Mouse (Mus musculus) naive thymus-derived CD4-positive, alpha-beta T cell, adult 2 months (primary cell): Measurements from ENCODE around the gene Twf2.

Experiments used
- DNase-seq: peaks from one replicate; pipeline ENCODE4 v3.0.0-alpha.2; 2011; ENCODE audit warnings: low read depth

The Twf2 gene

DNA sequence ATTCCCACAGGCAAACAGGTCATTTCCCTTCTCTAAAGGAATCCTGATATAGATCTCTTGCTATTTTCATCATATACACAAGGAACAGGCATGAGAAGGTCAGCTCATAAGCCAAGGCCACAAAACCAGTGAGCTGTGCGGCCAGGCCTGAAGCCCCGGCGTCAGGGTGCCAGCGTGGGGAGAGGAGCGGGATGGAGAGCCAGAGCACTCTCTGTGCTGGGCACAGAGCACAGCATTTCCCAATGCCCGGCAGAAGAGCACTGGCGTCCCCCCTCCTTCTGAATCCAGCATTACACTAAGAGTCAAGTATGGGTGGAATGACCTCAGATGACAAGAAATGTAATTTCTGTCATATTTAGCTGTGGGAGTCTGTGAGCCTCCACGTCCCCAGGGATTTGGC, 34.5 kb downstream of the Twf2 start:
- DNase-seq, result no peak

- DNase-seq, result no peak
Observed at GRCm38 (mm10) chr9:106237878-106238277, 35.0 kb downstream of the Twf2 start.

DNA sequence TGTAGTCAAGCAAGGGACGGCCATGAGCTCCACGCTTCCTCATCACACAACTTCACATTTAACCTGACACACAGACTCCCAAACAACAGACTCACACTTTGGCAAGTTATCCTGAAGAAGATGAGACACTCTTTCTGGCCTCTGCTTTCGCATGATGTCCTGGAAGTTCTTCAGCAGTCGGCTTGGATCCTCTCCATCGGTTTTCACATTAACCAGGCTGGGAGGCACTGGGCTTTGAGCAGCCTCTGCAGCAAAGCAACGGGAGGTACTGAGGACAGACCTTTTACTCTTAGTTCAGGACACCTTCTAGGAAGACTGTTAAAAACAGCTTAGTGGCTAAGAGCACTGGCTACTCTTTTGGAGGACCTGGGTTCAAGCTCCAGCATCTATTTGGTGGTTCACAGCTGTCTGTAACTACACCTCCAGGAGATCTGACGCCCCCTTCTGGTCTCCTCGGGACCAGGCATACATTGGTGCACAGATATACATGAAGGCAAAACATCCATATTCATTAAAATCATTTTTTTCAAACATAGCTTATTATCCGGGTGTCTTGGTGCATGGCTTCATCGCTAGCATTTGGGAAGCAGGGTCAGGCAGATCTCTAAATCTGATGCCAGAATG, 38.7 kb downstream of the Twf2 start:
- no peak for DNase-seq

GRCm38 (mm10) chr9:106242813-106243488, 40.0 kb downstream of the Twf2 start:
- no peak for DNase-seq

DNA sequence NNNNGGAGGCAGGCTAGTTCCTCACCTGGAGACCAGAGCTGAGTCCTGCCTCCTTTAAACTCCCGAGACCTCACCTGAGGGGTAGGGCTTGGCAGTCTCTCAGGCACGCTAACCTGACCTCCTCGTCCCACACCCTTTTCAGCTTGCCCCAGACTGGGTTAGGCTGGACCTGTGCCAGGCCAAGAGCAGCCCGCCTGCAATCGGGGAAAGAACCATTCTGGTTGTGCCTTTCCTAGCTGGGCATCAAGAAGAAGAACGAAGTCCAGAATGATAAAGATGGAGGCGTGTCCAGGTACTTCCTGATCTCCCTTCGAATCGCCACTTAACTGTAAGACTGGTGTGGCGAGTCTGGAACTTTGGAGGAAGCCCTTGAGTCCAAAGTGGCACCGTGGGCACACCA, 46.6 kb downstream of the Twf2 start:
- DNase-seq, result no peak

DNA sequence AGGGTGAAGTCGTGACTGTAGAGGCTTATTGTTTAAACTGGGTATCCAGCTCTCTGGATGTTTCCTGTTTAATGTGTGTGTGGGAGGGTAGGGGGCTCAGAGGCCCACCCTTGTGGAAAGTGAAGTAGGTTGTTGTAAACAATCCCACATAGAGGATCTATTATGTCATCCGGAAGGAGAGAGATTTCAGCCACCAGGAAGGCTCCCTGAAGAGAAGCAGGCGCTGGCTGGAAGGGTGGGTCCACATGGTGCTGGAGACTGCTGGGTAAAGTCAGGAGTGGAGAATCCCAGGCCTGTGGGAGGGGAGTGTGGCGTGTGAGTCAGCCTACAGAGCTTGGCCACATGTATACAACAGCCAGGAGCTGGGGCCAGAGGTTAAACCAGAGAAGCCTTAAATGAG, 47.3 kb downstream of the Twf2 start:
- no peak for DNase-seq

DNA sequence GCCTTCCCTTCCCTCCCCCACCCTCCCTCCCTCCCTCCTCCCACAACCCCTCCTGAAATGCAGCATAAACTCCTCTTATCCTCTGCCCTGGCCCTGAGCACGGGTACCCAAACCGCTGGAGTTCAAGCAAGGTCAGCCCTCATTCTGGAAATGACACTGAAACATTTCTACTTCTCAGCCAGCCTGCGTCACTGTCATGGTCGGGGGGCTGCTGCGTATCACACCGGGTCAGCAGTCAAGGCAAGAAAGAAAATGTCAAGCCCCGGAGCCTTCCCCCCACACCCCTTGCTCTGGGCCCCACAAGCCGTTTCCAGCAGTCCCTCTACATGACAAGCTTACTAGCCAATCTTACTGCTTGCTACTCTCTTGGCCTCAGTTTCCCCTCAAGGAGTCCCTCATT, 48.2 kb downstream of the Twf2 start:
- DNase-seq, result no peak

- DNase-seq, result no peak
Observed at GRCm38 (mm10) chr9:106254001-106254400, 51.1 kb downstream of the Twf2 start.

GRCm38 (mm10) chr9:106258412-106258811, 55.5 kb downstream of the Twf2 start:
- DNase-seq, result no peak

- no peak for DNase-seq
Observed at GRCm38 (mm10) chr9:106258990-106259389, 56.1 kb downstream of the Twf2 start.

DNA sequence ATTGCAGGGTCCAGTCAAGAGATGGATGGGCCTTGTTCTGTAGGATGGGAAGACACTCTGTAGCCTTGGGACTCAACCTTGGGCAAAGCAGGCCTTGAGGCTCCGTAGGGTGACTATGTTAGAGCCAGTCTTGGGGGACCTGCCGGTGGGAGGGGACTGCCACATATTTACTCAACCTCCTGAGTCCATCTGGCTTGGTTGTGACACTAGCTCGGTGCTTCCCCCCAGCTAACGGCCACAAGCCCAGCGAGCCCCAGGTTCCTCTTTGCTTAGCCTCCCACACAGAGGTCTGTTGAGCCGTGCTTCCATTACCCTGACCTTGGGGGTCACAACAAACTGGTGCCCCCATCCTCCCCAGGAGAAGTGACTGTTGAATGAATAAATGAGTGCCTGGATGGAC, 58.1 kb downstream of the Twf2 start:
- DNase-seq, result no peak

DNA sequence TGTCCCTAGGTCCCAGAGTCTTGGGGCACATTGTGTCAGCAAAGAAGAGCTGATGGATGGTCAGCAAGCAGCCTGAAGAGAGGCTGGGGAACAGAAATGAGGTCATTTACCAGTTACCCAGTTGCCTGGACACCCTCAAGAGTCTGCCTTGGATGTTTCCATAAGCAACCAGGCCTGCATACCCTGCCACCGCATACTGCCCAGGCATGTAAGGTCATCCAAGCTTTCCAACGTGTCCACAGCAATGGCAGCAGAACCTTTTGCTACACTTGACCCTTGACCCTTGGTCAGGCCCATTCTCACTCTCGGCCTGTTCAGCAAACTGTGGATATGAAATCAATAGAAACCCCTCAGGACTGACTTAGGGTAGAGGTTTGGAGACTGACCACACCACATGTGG, 58.6 kb downstream of the Twf2 start:
- DNase-seq, result no peak

DNA sequence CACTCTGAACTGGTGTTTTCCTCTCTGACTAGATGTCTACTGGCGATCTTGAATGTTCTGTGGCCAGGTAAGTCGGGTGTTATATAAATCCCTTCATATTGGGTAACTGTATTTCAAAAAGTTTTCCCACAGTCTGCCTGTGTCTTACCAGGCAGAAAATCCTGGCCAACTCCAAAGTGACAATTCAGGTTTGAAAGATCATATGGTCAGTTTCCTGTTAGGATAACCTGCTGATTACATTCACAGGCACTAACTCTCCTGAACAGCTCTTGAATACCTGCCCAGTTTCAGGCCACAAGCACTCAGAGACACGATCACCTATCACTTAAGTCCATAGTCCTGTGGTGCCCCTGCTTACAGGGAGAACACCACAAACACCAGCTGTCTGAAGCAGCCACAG, 59.2 kb downstream of the Twf2 start:
- DNase-seq, result no peak

DNA sequence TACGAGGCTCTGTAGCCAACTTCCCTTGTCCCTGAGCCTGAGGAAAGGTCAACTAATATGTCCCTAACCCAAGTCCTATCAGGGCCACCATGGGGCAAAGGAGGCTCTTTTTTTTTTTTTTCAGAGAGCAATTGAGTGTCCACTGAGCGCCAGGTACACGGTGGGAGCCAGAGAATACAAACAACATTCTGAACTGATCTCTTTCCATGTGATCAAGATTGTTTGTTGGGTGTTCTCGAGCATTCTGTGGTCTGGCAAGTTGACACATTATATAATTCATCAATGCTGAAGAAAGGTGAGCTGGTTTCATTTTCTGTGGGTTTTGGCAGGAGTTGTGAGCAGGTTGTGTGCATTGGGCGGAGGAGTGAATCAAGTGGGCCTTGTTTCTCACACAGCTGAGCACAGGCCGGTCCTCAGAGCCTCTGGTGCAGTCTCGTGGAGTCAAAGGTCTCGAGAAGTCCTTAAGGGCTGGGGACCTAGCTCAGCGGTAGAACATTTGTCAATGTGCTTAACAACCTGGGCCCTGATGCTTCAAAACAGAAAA, 60.5 kb downstream of the Twf2 start:
- no peak for DNase-seq
